Mouse (Mus musculus): ENCODE measurements around the gene C3ar1. TPM values are rescaled to one million over a fixed set of nuclear protein-coding genes. Genes with fewer than 3 reads are reported as not detected.
A peak's percentile ranks its signal among the peaks of the same experiment; 100 is the strongest.

C3ar1 gene
- 1 to 10 TPM; 3.0 to 5.0 TPM for total RNA-seq (2021)

- DNase-seq = peak in 1 of 2 experiments; percentile 22
- intact Hi-C loops (cut with DNase I) = no loop called here
These were observed at the start of gene C3ar1 for GRCm38 (mm10) chr6:122855955-122856354. TSS of gene C3ar1 (minus strand) at chr6:122856161.

- DNase-seq = peak; percentile 44 to 68
- intact Hi-C loops (cut with DNase I) = loop anchor here (10.0 kb wide), 1 partner anchor 292 kb away; no protein-coding TSS in a partner anchor
These were observed 36.6 kb upstream of the C3ar1 start for GRCm38 (mm10) chr6:122892442-122893049.

- intact Hi-C loops (cut with DNase I) = no loop called here
- no peak for DNase-seq
These were observed 33.6 kb upstream of the C3ar1 start for GRCm38 (mm10) chr6:122889599-122889998.

- intact Hi-C loops (cut with DNase I) = no loop called here
- DNase-seq = no peak
These were observed 27.6 kb upstream of the C3ar1 start for GRCm38 (mm10) chr6:122883603-122884002.

- DNase-seq = no peak
- intact Hi-C loops (cut with DNase I) = no loop called here
These were observed 25.3 kb upstream of the C3ar1 start for GRCm38 (mm10) chr6:122881287-122881686.

GRCm38 (mm10) chr6:122879781-122880505 is 24.0 kb upstream of the C3ar1 start:
- DNase-seq = no peak

GRCm38 (mm10) chr6:122879141-122879735 is 23.3 kb upstream of the C3ar1 start:
- intact Hi-C loops (cut with DNase I) = loop anchor here (10.0 kb wide), 1 partner anchor 544 kb away; no protein-coding TSS in a partner anchor
- no peak for DNase-seq

More at GRCm38 (mm10) chr6:122879781-122880505, 24.0 kb upstream of the C3ar1 start:
- intact Hi-C loops (cut with DNase I) = loop anchor here (10.0 kb wide), 1 partner anchor 545 kb away; no protein-coding TSS in a partner anchor

GRCm38 (mm10) chr6:122874720-122875389 is 18.9 kb upstream of the C3ar1 start:
- intact Hi-C loops (cut with DNase I) = loop anchor here (2.0 to 10.0 kb wide), 3 partner anchors 64 to 540 kb away; no protein-coding TSS in a partner anchor
- DNase-seq = no peak

- DNase-seq = peak; percentile 97 to 98
- intact Hi-C loops (cut with DNase I) = loop anchor here (2.0 to 10.0 kb wide), 3 partner anchors 63 to 539 kb away; no protein-coding TSS in a partner anchor
These were observed 18.1 kb upstream of the C3ar1 start, which contains the start of gene Necap1 for GRCm38 (mm10) chr6:122873871-122874719. TSS of gene Necap1 (plus strand) at chr6:122874474.

GRCm38 (mm10) chr6:122872800-122873199 is 16.8 kb upstream of the C3ar1 start:
- DNase-seq = no peak
- intact Hi-C loops (cut with DNase I) = loop anchor here (5.0 to 10.0 kb wide), 2 partner anchors 130 to 538 kb away; no protein-coding TSS in a partner anchor

GRCm38 (mm10) chr6:122869846-122870245 is 13.9 kb upstream of the C3ar1 start:
- intact Hi-C loops (cut with DNase I) = loop anchor here (5.0 to 10.0 kb wide), 2 partner anchors 128 to 535 kb away; no protein-coding TSS in a partner anchor
- DNase-seq = no peak

- DNase-seq = no peak
These were observed 12.0 kb upstream of the C3ar1 start for GRCm38 (mm10) chr6:122867914-122868313.

GRCm38 (mm10) chr6:122862871-122863270 is 6.9 kb upstream of the C3ar1 start:
- no peak for DNase-seq
- intact Hi-C loops (cut with DNase I) = no loop called here

More at GRCm38 (mm10) chr6:122867914-122868313, 12.0 kb upstream of the C3ar1 start:
- intact Hi-C loops (cut with DNase I) = no loop called here

GRCm38 (mm10) chr6:122862434-122862833 is 6.5 kb upstream of the C3ar1 start:
- intact Hi-C loops (cut with DNase I) = no loop called here
- DNase-seq = no peak

GRCm38 (mm10) chr6:122854552-122854951 is 1.4 kb downstream of the C3ar1 start:
- intact Hi-C loops (cut with DNase I) = no loop called here
- DNase-seq = peak; percentile 15 to 22

GRCm38 (mm10) chr6:122852696-122853095 is 3.3 kb downstream of the C3ar1 start:
- no peak for DNase-seq
- intact Hi-C loops (cut with DNase I) = no loop called here

- intact Hi-C loops (cut with DNase I) = no loop called here
- DNase-seq = no peak
These were observed 12.2 kb downstream of the C3ar1 start for GRCm38 (mm10) chr6:122843759-122844158.

- intact Hi-C loops (cut with DNase I) = loop anchor here (5.0 kb wide), 1 partner anchor 35 kb away; the partner anchor contains the start of gene Slc2a3
- DNase-seq = no peak
These were observed 18.4 kb downstream of the C3ar1 start for GRCm38 (mm10) chr6:122837539-122837938.

GRCm38 (mm10) chr6:122836974-122837373 is 19.0 kb downstream of the C3ar1 start:
- intact Hi-C loops (cut with DNase I) = loop anchor here (5.0 kb wide), 1 partner anchor 35 kb away; the partner anchor contains the start of gene Slc2a3
- DNase-seq = no peak
